Mouse (Mus musculus): ENCODE data around the gene Cep128.

DNA sequence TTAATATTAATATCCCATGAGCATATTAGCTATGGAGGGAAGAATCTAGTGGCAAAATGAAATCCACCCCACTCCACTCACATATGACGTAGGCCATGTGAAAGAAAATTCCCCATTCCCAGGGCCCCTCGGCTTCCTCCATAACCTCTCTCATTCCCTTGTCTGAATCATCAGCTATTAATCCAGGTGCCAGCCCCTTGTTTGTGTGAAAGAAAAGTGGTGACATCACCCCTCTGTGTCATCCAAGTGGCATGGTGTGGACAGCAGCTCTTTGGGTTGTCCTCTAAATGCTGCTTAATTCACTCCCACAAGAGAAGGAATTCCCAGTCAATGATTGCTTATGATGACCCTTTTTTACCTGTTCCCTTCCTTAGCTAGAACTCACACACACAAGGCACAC, 396.4 kb downstream of the Cep128 start:
- no peak for TF ChIP-seq CTCF (IDR thresholded peaks at IDR 0.05 in 2 of 3, conservative IDR thresholded peaks at IDR 0.05 in 1 of 3; ENCODE audit: control insufficient read depth in 1 of 3, insufficient read depth in 1 of 3, low read depth in 2 of 3, low read length in 3 of 3, poor library complexity in 1 of 3, severe bottlenecking in 1 of 3)
- TF ChIP-seq POLR2A (IDR thresholded peaks at IDR 0.05; ENCODE audit: control insufficient read depth in 1 of 2, insufficient read depth in 1 of 2, low read depth in 1 of 2, low read length in 2 of 2, poor library complexity in 1 of 2), result no peak
- TF ChIP-seq MAFK (IDR thresholded peaks at IDR 0.05; ENCODE audit: borderline replicate concordance, low read depth, low read length), result no peak
- no peak for TF ChIP-seq MAX (IDR thresholded peaks at IDR 0.05; ENCODE audit: low read length)
- TF ChIP-seq EP300 (IDR thresholded peaks at IDR 0.05; ENCODE audit: low read depth in 1 of 2, low read length in 2 of 2), result no peak
- TF ChIP-seq POLR2AphosphoS5 (IDR thresholded peaks at IDR 0.05; ENCODE audit: borderline replicate concordance, low read depth, low read length), result no peak
- no peak for TF ChIP-seq ZNF384 (IDR thresholded peaks at IDR 0.05; ENCODE audit: low read depth, low read length)
- TF ChIP-seq RAD21 (IDR thresholded peaks at IDR 0.05; ENCODE audit: low read depth, low read length), result no peak
- TF ChIP-seq CHD2 (IDR thresholded peaks at IDR 0.05; ENCODE audit: low read length), result no peak
- no peak for TF ChIP-seq UBTF (IDR thresholded peaks at IDR 0.05; ENCODE audit: borderline replicate concordance, insufficient read depth, low read depth, low read length)
